Mouse (Mus musculus) left cerebral cortex, postnatal 10 days (tissue): ENCODE results near the gene Phykpl. TPM values are rescaled to one million over a fixed set of nuclear protein-coding genes. Genes with fewer than 3 reads are reported as not detected.

Source experiments
- DNase-seq, 2 experiments: peaks; one replicate each; pipeline ENCODE4 v3.0.0; 2021 to 2022; ENCODE audit warnings: low spot score in 2 of 2, mixed read lengths in 1 of 2; ENCODE audit errors: extremely low spot score in 1 of 2
- intact Hi-C: fragments of 180-260 bp; cut with DNase I; formaldehyde crosslinking; loops from one replicate; pipeline ENCODE4 v1.15.1; 2025
- total RNA-seq, 2 experiments: library from RNA; stranded (reverse); gene quantifications; 2 replicates each; pipeline ENCODE4 v1.2.3; 2021

The Phykpl gene
- 1 to 10 TPM; 6.4 to 7.1 TPM for total RNA-seq

GRCm38 (mm10) chr11:51584431-51585248 lies at the start of gene Phykpl:
TSS of gene Phykpl (plus strand) at chr11:51584757.
- peak; percentile 91 to 96 for DNase-seq
- intact Hi-C loops: loop anchor here (5.0 kb wide), 1 partner anchor 297 kb away; the partner anchor contains the start of gene Col23a1

DNA sequence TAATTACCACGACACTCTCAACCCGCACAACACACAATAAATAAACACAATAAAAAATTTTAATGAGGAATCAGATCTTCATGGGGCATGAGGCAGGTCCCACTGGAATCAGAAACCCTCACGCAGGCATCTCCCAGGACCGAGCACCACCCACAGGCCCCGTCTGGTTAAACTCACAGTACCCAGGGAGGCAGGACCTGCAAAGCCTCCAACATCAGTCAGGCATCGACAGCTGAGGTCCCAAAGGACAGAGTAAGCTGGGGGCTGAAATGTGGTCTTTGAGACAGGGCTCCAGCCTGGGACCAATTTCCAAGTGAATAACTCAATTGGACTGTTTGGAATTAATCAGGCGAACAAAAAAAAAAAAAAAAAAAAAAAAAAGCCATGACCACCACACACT lies 46.2 kb upstream of the Phykpl start:
- DNase-seq: no peak
- intact Hi-C loops: loop anchor here (1.0 to 10.0 kb wide), 3 partner anchors 211 to 594 kb away; partner anchors contain the start of genes 4933414I15Rik and Col23a1

- no peak for DNase-seq
- intact Hi-C loops: loop anchor here (1.0 to 10.0 kb wide), 3 partner anchors 212 to 594 kb away; partner anchors contain the start of genes 4933414I15Rik and Col23a1
These were observed 45.4 kb upstream of the Phykpl start for GRCm38 (mm10) chr11:51538919-51539758.

- peak; percentile 91 to 95 for DNase-seq
- intact Hi-C loops: loop anchor here (5.0 to 10.0 kb wide), 2 partner anchors 213 to 595 kb away; partner anchors contain the start of gene 4933414I15Rik
These were observed 44.7 kb upstream of the Phykpl start for GRCm38 (mm10) chr11:51539759-51540282.

DNA sequence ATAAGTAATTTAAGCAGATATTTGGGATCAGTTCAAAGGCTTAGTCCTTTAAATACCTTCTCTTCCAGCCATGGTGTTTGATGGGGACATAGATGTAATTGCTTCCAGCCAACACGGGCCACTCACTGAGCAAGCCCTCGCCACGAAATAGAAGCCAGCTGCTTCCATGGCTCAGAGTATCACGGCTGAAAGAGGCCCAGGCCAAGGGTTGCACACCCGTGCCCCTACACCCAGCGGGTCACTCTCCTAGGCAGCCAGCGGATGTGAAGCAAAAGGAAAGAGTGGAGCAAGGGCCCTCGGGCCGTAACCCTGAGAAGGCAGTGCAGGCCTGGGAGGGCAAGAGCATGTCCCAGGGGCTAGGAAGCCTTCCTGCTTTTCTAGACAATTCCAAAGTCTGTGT lies 42.1 kb upstream of the Phykpl start:
- intact Hi-C loops: no loop called here
- no peak for DNase-seq

GRCm38 (mm10) chr11:51543487-51544050 lies 41.0 kb upstream of the Phykpl start:
- DNase-seq: no peak
- intact Hi-C loops: no loop called here

GRCm38 (mm10) chr11:51544413-51544812 lies 40.1 kb upstream of the Phykpl start:
- intact Hi-C loops: no loop called here
- no peak for DNase-seq

DNA sequence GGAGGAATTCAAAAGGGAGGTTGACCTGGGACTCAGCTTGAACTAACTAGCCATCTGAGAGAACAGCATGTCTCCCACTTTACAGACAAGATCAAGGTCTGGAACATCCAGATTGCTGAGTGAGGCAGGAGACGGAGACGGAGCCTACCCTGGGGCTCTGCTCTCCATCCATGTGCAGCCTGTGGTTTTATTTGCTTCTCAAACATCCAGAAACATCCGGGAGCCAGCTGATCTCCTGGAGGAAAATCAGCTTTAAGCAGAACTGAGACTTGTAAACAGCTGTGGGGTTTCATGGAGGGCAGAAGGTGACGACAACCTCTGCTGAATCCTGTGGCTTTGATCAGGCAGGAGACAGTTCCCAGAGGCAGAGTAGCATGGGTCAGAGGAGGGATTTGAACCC lies 38.7 kb upstream of the Phykpl start:
- DNase-seq: no peak
- intact Hi-C loops: no loop called here

- intact Hi-C loops: no loop called here
- peak in 1 of 2 experiments; percentile 61 for DNase-seq
These were observed 33.3 kb upstream of the Phykpl start for GRCm38 (mm10) chr11:51551253-51551652.

DNA sequence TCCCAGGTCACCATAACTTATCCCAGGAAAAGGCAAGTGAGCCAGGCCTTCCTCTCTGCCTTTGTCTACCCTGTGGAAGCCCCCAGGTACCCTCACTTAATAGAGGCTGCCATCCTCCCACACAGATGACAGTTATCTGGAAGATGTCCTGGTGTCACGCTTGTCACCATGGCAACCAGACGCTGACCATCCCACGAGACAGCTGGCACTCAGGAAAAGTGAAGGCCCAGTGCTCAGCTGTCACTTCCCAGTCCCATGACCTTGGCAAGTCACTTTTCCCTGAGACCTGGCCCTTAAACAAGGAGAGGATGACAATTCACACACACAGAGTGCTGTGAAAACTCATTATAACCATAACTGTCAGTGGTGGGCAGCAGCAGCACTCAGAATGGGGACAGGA lies 32.5 kb upstream of the Phykpl start:
- DNase-seq: no peak
- intact Hi-C loops: no loop called here

DNA sequence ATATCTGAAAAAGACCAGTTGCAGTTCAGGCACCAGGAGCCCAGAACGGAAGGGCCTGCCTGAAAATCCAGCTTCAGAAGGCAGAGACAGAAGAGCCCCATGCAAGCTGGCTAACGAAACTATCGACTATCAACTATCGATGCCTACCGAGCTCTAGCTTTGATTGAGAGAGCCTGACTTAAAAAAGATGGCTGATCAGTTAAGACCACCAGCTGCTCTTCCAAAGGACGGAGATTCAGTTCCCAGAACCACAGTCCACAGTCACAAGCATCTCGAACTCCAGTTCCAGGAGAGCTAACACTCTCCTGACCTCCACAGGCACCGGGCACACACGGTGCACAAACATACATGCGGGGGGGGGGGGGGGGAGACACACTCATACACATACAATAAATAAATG lies 30.0 kb upstream of the Phykpl start:
- intact Hi-C loops: no loop called here
- no peak for DNase-seq

DNA sequence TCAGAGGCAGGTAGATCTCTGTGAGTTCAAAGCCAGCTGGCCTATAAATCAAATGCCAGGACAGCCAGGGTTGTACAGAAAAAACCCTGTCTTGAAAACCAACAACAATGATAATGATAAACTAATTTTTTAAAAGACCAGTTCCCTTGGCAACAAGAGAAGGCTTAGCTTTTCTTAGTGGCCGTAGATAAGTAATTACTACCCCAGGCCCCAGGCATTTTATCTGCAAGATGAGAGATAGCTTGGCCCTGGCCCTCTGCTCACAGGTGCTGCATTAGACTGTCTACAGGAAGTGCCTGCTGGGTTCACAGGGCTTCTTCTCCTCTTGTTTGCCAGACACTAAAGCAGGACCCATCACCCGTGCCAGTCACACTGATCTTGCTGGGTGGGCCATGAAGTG lies 29.5 kb upstream of the Phykpl start:
- intact Hi-C loops: no loop called here

GRCm38 (mm10) chr11:51563276-51563675 lies 21.3 kb upstream of the Phykpl start:
- no peak for DNase-seq
- intact Hi-C loops: no loop called here

More for the DNA sequence above, 29.5 kb upstream of the Phykpl start:
- DNase-seq: no peak

- DNase-seq: no peak
- intact Hi-C loops: no loop called here
These were observed 19.5 kb upstream of the Phykpl start for GRCm38 (mm10) chr11:51565062-51565461.

DNA sequence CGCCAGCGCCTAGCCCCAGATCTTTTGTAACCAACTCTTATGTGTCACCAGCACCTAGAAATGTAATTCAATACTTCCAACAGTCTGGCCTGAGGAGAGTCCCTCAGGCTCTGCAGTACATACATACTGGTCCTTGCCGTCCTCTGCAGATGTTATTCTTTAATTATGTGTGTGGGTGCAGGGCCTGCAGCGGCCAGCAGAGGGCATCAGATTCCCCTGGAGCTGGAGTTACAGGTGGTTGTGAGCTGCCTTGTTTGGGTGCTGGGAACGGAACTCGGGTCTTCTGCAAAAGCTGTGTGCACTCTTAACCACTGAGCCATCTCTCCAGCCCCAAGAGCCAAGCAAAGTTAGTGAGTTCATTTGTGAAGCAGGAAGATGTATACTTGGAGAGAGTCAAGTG lies 18.6 kb upstream of the Phykpl start:
- intact Hi-C loops: no loop called here

DNA sequence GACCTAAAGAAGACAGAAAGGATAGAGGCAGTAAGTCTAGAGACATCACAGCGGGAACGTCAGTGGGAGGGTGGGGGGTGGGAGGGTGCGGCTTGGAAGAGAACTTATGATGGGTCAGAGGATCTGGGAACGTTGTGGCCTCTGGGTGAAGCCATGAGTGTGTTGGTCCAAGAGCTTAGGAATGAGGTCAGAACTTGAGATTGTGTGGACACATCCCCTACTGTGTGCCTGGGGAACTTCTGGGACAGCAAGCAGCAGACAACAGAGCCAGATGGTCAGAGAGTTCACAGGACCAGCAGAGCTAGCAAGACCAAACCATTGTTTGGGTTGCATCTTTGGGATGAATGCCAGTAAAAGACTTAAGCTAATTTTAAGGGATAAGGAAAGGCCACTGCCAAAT lies 15.8 kb upstream of the Phykpl start:
- no peak for DNase-seq
- intact Hi-C loops: no loop called here

More for the DNA sequence above, 18.6 kb upstream of the Phykpl start:
- DNase-seq: no peak

- no peak for DNase-seq
- intact Hi-C loops: no loop called here
These were observed 8.1 kb upstream of the Phykpl start for GRCm38 (mm10) chr11:51576454-51576853.

DNA sequence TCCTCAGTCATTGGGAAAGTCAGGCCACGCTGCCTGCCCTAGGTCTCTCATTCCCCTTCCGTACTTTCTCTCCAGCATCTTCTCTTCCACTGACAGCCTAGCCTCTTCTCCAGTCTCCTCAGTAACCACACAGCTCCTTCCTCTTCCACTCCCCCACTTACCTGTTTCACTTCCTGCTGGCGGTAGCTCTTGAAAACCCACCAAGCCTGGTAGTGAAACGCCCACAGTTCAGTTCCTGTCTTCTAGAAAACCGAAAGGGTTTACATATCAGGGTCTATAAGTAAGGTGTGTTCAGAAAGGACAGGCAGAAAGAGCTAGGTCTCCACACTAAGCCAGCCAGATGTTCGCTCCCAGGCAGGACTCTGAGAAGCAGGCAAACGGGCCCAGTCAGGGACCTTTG lies 7.0 kb upstream of the Phykpl start:
- intact Hi-C loops: no loop called here
- DNase-seq: no peak

GRCm38 (mm10) chr11:51579024-51579423 lies 5.5 kb upstream of the Phykpl start:
- intact Hi-C loops: no loop called here
- no peak for DNase-seq
